Mouse (Mus musculus): Measurements from ENCODE around the gene Suco.

DNA sequence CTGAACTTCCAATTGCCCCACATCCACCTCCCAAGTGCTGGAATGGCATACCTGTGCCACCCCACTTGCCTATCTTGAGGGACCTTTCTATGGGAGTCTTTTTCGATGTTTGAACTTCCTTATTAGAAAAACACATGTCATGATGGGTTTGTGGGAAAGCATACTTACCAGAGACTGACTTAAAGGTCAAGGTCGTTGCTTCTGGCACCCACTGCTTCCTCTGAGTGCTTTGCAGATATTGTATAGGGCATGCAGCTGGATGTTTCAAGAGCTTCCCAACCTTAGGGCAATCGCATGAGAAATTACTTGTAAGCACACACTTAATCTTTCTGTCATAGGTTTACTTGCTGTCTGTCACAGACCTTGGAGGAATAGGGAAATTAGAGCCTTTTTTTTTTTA is 83.2 kb downstream of the Suco start:
- no peak for TF ChIP-seq CTCF (IDR thresholded peaks at IDR 0.05; ENCODE audit: extremely low read depth, insufficient read depth, insufficient read length, insufficient replicate concordance)
- no peak for TF ChIP-seq POLR2A (IDR thresholded peaks at IDR 0.05; ENCODE audit: low read depth, low read length)
